Mouse (Mus musculus): ENCODE measurements around the gene Tmprss13. TPM values are rescaled to one million over a fixed set of nuclear protein-coding genes. Genes with fewer than 3 reads are reported as not detected.

Tmprss13 gene
- 0.55 and 0.74 TPM in 2 replicates for polyA plus RNA-seq (2014; fragmentation: Nextera tagmentation; extraction: Ambion mirVana)

- Histone ChIP-seq H3K9me3 (replicated peaks; ENCODE audit: control insufficient read depth, low read length) (no peaks in the 10 kb centered on the region), H3K4me1 (ENCODE audit: control insufficient read depth, insufficient read depth, low read length) (no peaks in the 10 kb centered on the region), H3K4me2 (ENCODE audit: low read depth, low read length) (peak within 1 kb of the TSS; percentile 16; the same call in 1 of the 2 replicates), H3K27me3 (ENCODE audit: control insufficient read depth, insufficient read depth, low read length) (no peaks in the 10 kb centered on the region), H3K27ac (replicated peaks; ENCODE audit: low read depth, low read length) (no peak within 1 kb of the TSS), H3K36me3 (replicated peaks; ENCODE audit: control insufficient read depth, insufficient read depth, low read depth, low read length) (no peaks in the 10 kb centered on the region), H3K9ac (replicated peaks; ENCODE audit: low read length) (no peak within 1 kb of the TSS), H3K4me3 (ENCODE audit: low read depth, low read length) (no peak within 1 kb of the TSS)
- ATAC-seq (replicated peaks; ENCODE audit: insufficient number of reproducible peaks, low FRiP score, low TSS enrichment, low read depth) (no peak), DNase-seq (ENCODE audit: low spot score) (peak; percentile 22)
- WGBS: 29% methylated on average over 14 of the region's 14 CpGs
Observed at GRCm38 (mm10) chr9:45318855-45319254, at the start of gene Tmprss13. Gene Tmprss13, plus strand, starts transcription at chr9:45319100.

GRCm38 (mm10) chr9:45272213-45272612 lies 46.7 kb upstream of the Tmprss13 start:
- no peak overlapping the region for H3K27ac ChIP-seq (replicated peaks; ENCODE audit: low read depth, low read length)
- peaks cover 16% of the 10 kb centered on the region for H3K27me3 ChIP-seq (ENCODE audit: control insufficient read depth, insufficient read depth, low read length)
- H3K9ac ChIP-seq (replicated peaks; ENCODE audit: low read length): no peak overlapping the region
- H3K36me3 ChIP-seq (replicated peaks; ENCODE audit: control insufficient read depth, insufficient read depth, low read depth, low read length): no peaks in the 10 kb centered on the region
- no peaks in the 10 kb centered on the region for H3K9me3 ChIP-seq (replicated peaks; ENCODE audit: control insufficient read depth, low read length)
- no peak overlapping the region for H3K4me3 ChIP-seq (ENCODE audit: low read depth, low read length)
- DNase-seq (ENCODE audit: low spot score): no peak
- no peak overlapping the region for H3K4me2 ChIP-seq (ENCODE audit: low read depth, low read length)
- no peak for ATAC-seq (replicated peaks; ENCODE audit: insufficient number of reproducible peaks, low FRiP score, low TSS enrichment, low read depth)
- no peaks in the 10 kb centered on the region for H3K4me1 ChIP-seq (ENCODE audit: control insufficient read depth, insufficient read depth, low read length)
- 41% methylated on average over 5 of the region's 5 CpGs for WGBS

DNA sequence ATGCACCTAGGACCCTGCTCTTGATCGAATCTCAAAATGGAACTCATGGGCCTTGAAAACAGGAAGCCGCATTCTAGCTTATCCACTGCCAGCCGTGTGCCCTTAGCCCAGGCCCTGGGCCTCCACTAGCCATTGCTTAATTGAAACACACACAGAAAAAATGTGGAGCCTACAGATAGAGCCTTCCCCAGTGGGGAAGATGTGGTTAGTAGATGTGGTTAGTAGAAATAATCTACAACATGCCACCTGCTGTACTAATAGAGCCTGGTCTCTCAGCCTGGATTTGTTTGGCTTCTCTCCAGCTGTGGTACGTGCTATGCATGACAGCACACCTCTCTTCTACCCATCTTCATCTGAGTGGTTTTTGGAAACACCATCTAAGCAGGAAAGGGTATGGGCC lies 44.7 kb upstream of the Tmprss13 start:
- 83% methylated on average over 4 of the region's 4 CpGs for WGBS

GRCm38 (mm10) chr9:45274635-45275034 lies 44.3 kb upstream of the Tmprss13 start:
- Histone ChIP-seq H3K9me3 (replicated peaks; ENCODE audit: control insufficient read depth, low read length) (no peaks in the 10 kb centered on the region), H3K4me3 (ENCODE audit: low read depth, low read length) (no peak overlapping the region), H3K9ac (replicated peaks; ENCODE audit: low read length) (no peak overlapping the region), H3K4me2 (ENCODE audit: low read depth, low read length) (no peak overlapping the region), H3K27me3 (ENCODE audit: control insufficient read depth, insufficient read depth, low read length) (peaks cover 4% of the 10 kb centered on the region), H3K4me1 (ENCODE audit: control insufficient read depth, insufficient read depth, low read length) (no peaks in the 10 kb centered on the region), H3K27ac (replicated peaks; ENCODE audit: low read depth, low read length) (no peak overlapping the region), H3K36me3 (replicated peaks; ENCODE audit: control insufficient read depth, insufficient read depth, low read depth, low read length) (no peaks in the 10 kb centered on the region)
- WGBS: 87% methylated on average over 2 of the region's 2 CpGs
- DNase-seq (ENCODE audit: low spot score) (no peak), ATAC-seq (replicated peaks; ENCODE audit: insufficient number of reproducible peaks, low FRiP score, low TSS enrichment, low read depth) (no peak)

More for the DNA sequence above, 44.7 kb upstream of the Tmprss13 start:
- DNase-seq (ENCODE audit: low spot score) (no peak), ATAC-seq (replicated peaks; ENCODE audit: insufficient number of reproducible peaks, low FRiP score, low TSS enrichment, low read depth) (no peak)
- H3K27me3 ChIP-seq (ENCODE audit: control insufficient read depth, insufficient read depth, low read length): peaks cover 8% of the 10 kb centered on the region
- no peaks in the 10 kb centered on the region for H3K36me3 ChIP-seq (replicated peaks; ENCODE audit: control insufficient read depth, insufficient read depth, low read depth, low read length)
- no peak overlapping the region for H3K4me3 ChIP-seq (ENCODE audit: low read depth, low read length)
- H3K4me1 ChIP-seq (ENCODE audit: control insufficient read depth, insufficient read depth, low read length): no peaks in the 10 kb centered on the region
- no peaks in the 10 kb centered on the region for H3K9me3 ChIP-seq (replicated peaks; ENCODE audit: control insufficient read depth, low read length)
- no peak overlapping the region for H3K27ac ChIP-seq (replicated peaks; ENCODE audit: low read depth, low read length)
- no peak overlapping the region for H3K9ac ChIP-seq (replicated peaks; ENCODE audit: low read length)
- no peak overlapping the region for H3K4me2 ChIP-seq (ENCODE audit: low read depth, low read length)

- Histone ChIP-seq H3K27me3 (ENCODE audit: control insufficient read depth, insufficient read depth, low read length) (no peaks in the 10 kb centered on the region), H3K36me3 (replicated peaks; ENCODE audit: control insufficient read depth, insufficient read depth, low read depth, low read length) (no peaks in the 10 kb centered on the region), H3K9ac (replicated peaks; ENCODE audit: low read length) (no peak overlapping the region), H3K4me3 (ENCODE audit: low read depth, low read length) (no peak overlapping the region), H3K4me2 (ENCODE audit: low read depth, low read length) (no peak overlapping the region), H3K9me3 (replicated peaks; ENCODE audit: control insufficient read depth, low read length) (no peaks in the 10 kb centered on the region), H3K27ac (replicated peaks; ENCODE audit: low read depth, low read length) (no peak overlapping the region), H3K4me1 (ENCODE audit: control insufficient read depth, insufficient read depth, low read length) (no peaks in the 10 kb centered on the region)
- 77% methylated on average over 3 of the region's 3 CpGs for WGBS
- no peak for DNase-seq (ENCODE audit: low spot score)
- ATAC-seq (replicated peaks; ENCODE audit: insufficient number of reproducible peaks, low FRiP score, low TSS enrichment, low read depth): no peak
Observed at GRCm38 (mm10) chr9:45280059-45280458, 38.8 kb upstream of the Tmprss13 start.

- DNase-seq (ENCODE audit: low spot score): no peak
- H3K9ac ChIP-seq (replicated peaks; ENCODE audit: low read length): no peak overlapping the region
- H3K4me2 ChIP-seq (ENCODE audit: low read depth, low read length): no peak overlapping the region
- no peak overlapping the region for H3K27ac ChIP-seq (replicated peaks; ENCODE audit: low read depth, low read length)
- H3K4me1 ChIP-seq (ENCODE audit: control insufficient read depth, insufficient read depth, low read length): no peaks in the 10 kb centered on the region
- no peaks in the 10 kb centered on the region for H3K27me3 ChIP-seq (ENCODE audit: control insufficient read depth, insufficient read depth, low read length)
- no peak for ATAC-seq (replicated peaks; ENCODE audit: insufficient number of reproducible peaks, low FRiP score, low TSS enrichment, low read depth)
- no peak overlapping the region for H3K4me3 ChIP-seq (ENCODE audit: low read depth, low read length)
- no peaks in the 10 kb centered on the region for H3K9me3 ChIP-seq (replicated peaks; ENCODE audit: control insufficient read depth, low read length)
- no peaks in the 10 kb centered on the region for H3K36me3 ChIP-seq (replicated peaks; ENCODE audit: control insufficient read depth, insufficient read depth, low read depth, low read length)
- 77% methylated on average over 3 of the region's 3 CpGs for WGBS
Observed at GRCm38 (mm10) chr9:45280891-45281290, 38.0 kb upstream of the Tmprss13 start.

DNA sequence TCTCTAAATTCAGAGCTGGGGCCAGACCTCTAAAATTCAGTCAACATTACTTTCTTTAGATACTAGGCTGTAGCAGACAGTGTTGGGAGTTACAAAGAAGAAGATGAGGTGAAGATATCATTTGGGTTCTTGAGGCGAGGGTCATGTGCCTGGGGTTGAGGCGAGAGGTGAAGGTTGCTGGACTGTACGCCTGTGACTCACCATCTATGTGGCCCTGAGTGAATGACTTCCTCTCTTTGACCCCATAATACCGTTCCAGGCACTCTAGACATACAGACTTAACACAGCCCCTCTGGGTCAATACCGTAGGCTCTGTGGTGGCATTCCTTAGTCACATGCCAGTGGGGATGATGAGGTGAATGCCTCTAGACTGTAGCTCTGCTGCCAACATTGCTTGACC lies 36.4 kb upstream of the Tmprss13 start:
- Histone ChIP-seq H3K27me3 (ENCODE audit: control insufficient read depth, insufficient read depth, low read length) (no peaks in the 10 kb centered on the region), H3K9ac (replicated peaks; ENCODE audit: low read length) (no peak overlapping the region), H3K4me3 (ENCODE audit: low read depth, low read length) (no peak overlapping the region), H3K4me2 (ENCODE audit: low read depth, low read length) (no peak overlapping the region), H3K9me3 (replicated peaks; ENCODE audit: control insufficient read depth, low read length) (no peaks in the 10 kb centered on the region), H3K4me1 (ENCODE audit: control insufficient read depth, insufficient read depth, low read length) (no peaks in the 10 kb centered on the region), H3K36me3 (replicated peaks; ENCODE audit: control insufficient read depth, insufficient read depth, low read depth, low read length) (no peaks in the 10 kb centered on the region), H3K27ac (replicated peaks; ENCODE audit: low read depth, low read length) (no peak overlapping the region)
- no peak for ATAC-seq (replicated peaks; ENCODE audit: insufficient number of reproducible peaks, low FRiP score, low TSS enrichment, low read depth)
- 89% methylated on average over 5 of the region's 5 CpGs for WGBS
- no peak for DNase-seq (ENCODE audit: low spot score)

DNA sequence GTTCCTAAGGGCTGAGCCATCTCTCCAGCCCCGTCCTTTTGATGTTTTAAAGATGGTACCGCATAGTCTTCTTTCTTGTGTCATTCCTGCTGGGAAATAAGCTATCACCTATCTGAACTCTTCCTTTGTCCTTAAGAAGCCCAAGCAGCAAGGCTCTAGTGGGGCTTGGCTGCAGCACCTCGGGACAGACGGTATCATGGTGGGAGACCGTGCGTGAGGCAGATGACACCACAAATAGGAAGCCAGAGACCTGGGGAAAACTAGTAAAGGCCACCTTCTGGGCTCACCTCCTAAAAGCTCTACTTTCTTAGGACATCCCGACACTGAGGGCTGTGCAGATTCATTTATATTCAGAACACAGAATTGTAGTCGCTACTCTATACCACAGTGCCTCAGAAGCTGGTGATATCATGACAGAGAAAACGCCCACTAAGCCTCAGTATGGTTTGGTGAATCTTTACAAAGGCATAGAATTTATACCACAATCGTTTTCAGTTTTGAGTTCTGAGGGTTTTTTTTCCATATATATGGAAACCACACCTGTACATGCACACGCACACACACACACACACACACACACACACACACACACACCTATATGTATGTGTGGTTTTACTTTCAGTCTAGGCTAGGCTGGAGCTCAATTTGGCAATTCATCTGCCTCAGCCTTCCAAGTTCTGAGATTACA lies 27.3 kb upstream of the Tmprss13 start:
- no peak for ATAC-seq (replicated peaks; ENCODE audit: insufficient number of reproducible peaks, low FRiP score, low TSS enrichment, low read depth)
- DNase-seq (ENCODE audit: low spot score): no peak
- Histone ChIP-seq H3K4me1 (ENCODE audit: control insufficient read depth, insufficient read depth, low read length) (no peaks in the 10 kb centered on the region), H3K27me3 (ENCODE audit: control insufficient read depth, insufficient read depth, low read length) (no peaks in the 10 kb centered on the region), H3K9ac (replicated peaks; ENCODE audit: low read length) (no peak overlapping the region), H3K4me2 (ENCODE audit: low read depth, low read length) (no peak overlapping the region), H3K9me3 (replicated peaks; ENCODE audit: control insufficient read depth, low read length) (no peaks in the 10 kb centered on the region), H3K4me3 (ENCODE audit: low read depth, low read length) (no peak overlapping the region), H3K36me3 (replicated peaks; ENCODE audit: control insufficient read depth, insufficient read depth, low read depth, low read length) (no peaks in the 10 kb centered on the region), H3K27ac (replicated peaks; ENCODE audit: low read depth, low read length) (no peak overlapping the region)
- 87% methylated on average over 11 of the region's 11 CpGs for WGBS

All from embryonic facial prominence, embryonic 11.5 days (tissue).